Mouse (Mus musculus): ENCODE results near the gene Igf1r. TPM values are rescaled to one million over a fixed set of nuclear protein-coding genes. Genes with fewer than 3 reads are reported as not detected.

Gene Igf1r
- total RNA-seq, 1 experiment: 23.5 TPM

- Histone ChIP-seq H3K4me1 (ENCODE audit: control insufficient read depth in 2 of 2, insufficient read depth in 2 of 2, low read length in 2 of 2, poor library complexity in 1 of 2) (no peaks in the 10 kb centered on the region), H3K9ac (ENCODE audit: insufficient read depth, low read depth, low read length, poor library complexity, severe bottlenecking) (no peak overlapping the region), H3K36me3 (ENCODE audit: control insufficient read depth, insufficient read depth, low read length, poor library complexity, severe bottlenecking) (no peaks in the 10 kb centered on the region), H3K4me3 (ENCODE audit: insufficient read depth in 1 of 2, low read depth in 1 of 2, low read length in 2 of 2, poor library complexity in 1 of 2, severe bottlenecking in 1 of 2) (no peak overlapping the region), H3K9me3 (ENCODE audit: control insufficient read depth, insufficient read depth, low read depth, low read length) (no peaks in the 10 kb centered on the region), H3K27ac (ENCODE audit: insufficient read depth, low read depth, low read length, poor library complexity, severe bottlenecking) (no peak overlapping the region)
- in situ Hi-C loops (cut with MboI; ENCODE audit: low sequenced_read_pairs in 2 of 2, unreplicated experiment in 2 of 2): no loop called here
- TF ChIP-seq HCFC1 (IDR thresholded peaks at IDR 0.05; ENCODE audit: borderline replicate concordance, insufficient read depth, low read length) (no peak), ZC3H11A (IDR thresholded peaks at IDR 0.05; ENCODE audit: borderline replicate concordance, low read depth, low read length) (no peak), CHD2 (IDR thresholded peaks at IDR 0.05; ENCODE audit: low read depth, low read length) (no peak), MAFK (IDR thresholded peaks at IDR 0.05; ENCODE audit: insufficient read depth, low read depth, low read length) (no peak), ZNF384 (IDR thresholded peaks at IDR 0.05; ENCODE audit: low read depth, low read length) (no peak)
- no peak for DNase-seq (ENCODE audit: low read depth, low spot score)
These were observed 160.0 kb downstream of the Igf1r start for GRCm38 (mm10) chr7:68112582-68112981.

GRCm38 (mm10) chr7:68114364-68114763, 161.7 kb downstream of the Igf1r start:
- no peaks in the 10 kb centered on the region for H3K9me3 ChIP-seq (ENCODE audit: control insufficient read depth, insufficient read depth, low read depth, low read length)
- no peaks in the 10 kb centered on the region for H3K36me3 ChIP-seq (ENCODE audit: control insufficient read depth, insufficient read depth, low read length, poor library complexity, severe bottlenecking)
- no peak overlapping the region for H3K4me3 ChIP-seq (ENCODE audit: insufficient read depth in 1 of 2, low read depth in 1 of 2, low read length in 2 of 2, poor library complexity in 1 of 2, severe bottlenecking in 1 of 2)
- in situ Hi-C loops (cut with MboI; ENCODE audit: low sequenced_read_pairs in 2 of 2, unreplicated experiment in 2 of 2): no loop called here
- no peak for DNase-seq (ENCODE audit: low read depth, low spot score)
- H3K9ac ChIP-seq (ENCODE audit: insufficient read depth, low read depth, low read length, poor library complexity, severe bottlenecking): no peak overlapping the region
- H3K4me1 ChIP-seq (ENCODE audit: control insufficient read depth in 2 of 2, insufficient read depth in 2 of 2, low read length in 2 of 2, poor library complexity in 1 of 2): no peaks in the 10 kb centered on the region
- TF ChIP-seq CHD2 (IDR thresholded peaks at IDR 0.05; ENCODE audit: low read depth, low read length): no peak
- no peak for TF ChIP-seq ZC3H11A (IDR thresholded peaks at IDR 0.05; ENCODE audit: borderline replicate concordance, low read depth, low read length)
- no peak for TF ChIP-seq MAFK (IDR thresholded peaks at IDR 0.05; ENCODE audit: insufficient read depth, low read depth, low read length)
- TF ChIP-seq ZNF384 (IDR thresholded peaks at IDR 0.05; ENCODE audit: low read depth, low read length): no peak
- TF ChIP-seq HCFC1 (IDR thresholded peaks at IDR 0.05; ENCODE audit: borderline replicate concordance, insufficient read depth, low read length): no peak
- no peak overlapping the region for H3K27ac ChIP-seq (ENCODE audit: insufficient read depth, low read depth, low read length, poor library complexity, severe bottlenecking)

GRCm38 (mm10) chr7:68114983-68115715, 162.5 kb downstream of the Igf1r start:
- Histone ChIP-seq H3K4me3 (ENCODE audit: insufficient read depth in 1 of 2, low read depth in 1 of 2, low read length in 2 of 2, poor library complexity in 1 of 2, severe bottlenecking in 1 of 2) (no peak overlapping the region), H3K4me1 (ENCODE audit: control insufficient read depth in 2 of 2, insufficient read depth in 2 of 2, low read length in 2 of 2, poor library complexity in 1 of 2) (no peaks in the 10 kb centered on the region), H3K27ac (ENCODE audit: insufficient read depth, low read depth, low read length, poor library complexity, severe bottlenecking) (no peak overlapping the region), H3K9ac (ENCODE audit: insufficient read depth, low read depth, low read length, poor library complexity, severe bottlenecking) (no peak overlapping the region), H3K36me3 (ENCODE audit: control insufficient read depth, insufficient read depth, low read length, poor library complexity, severe bottlenecking) (no peaks in the 10 kb centered on the region), H3K9me3 (ENCODE audit: control insufficient read depth, insufficient read depth, low read depth, low read length) (no peaks in the 10 kb centered on the region)
- TF ChIP-seq ZC3H11A (IDR thresholded peaks at IDR 0.05; ENCODE audit: borderline replicate concordance, low read depth, low read length) (no peak), HCFC1 (IDR thresholded peaks at IDR 0.05; ENCODE audit: borderline replicate concordance, insufficient read depth, low read length) (no peak), ZNF384 (IDR thresholded peaks at IDR 0.05; ENCODE audit: low read depth, low read length) (no peak), MAFK (IDR thresholded peaks at IDR 0.05; ENCODE audit: insufficient read depth, low read depth, low read length) (no peak), CHD2 (IDR thresholded peaks at IDR 0.05; ENCODE audit: low read depth, low read length) (no peak)
- in situ Hi-C loops (cut with MboI; ENCODE audit: low sequenced_read_pairs in 2 of 2, unreplicated experiment in 2 of 2): no loop called here
- no peak for DNase-seq (ENCODE audit: low read depth, low spot score)

GRCm38 (mm10) chr7:68117567-68117966, 164.9 kb downstream of the Igf1r start:
- Histone ChIP-seq H3K27ac (ENCODE audit: insufficient read depth, low read depth, low read length, poor library complexity, severe bottlenecking) (no peak overlapping the region), H3K9me3 (ENCODE audit: control insufficient read depth, insufficient read depth, low read depth, low read length) (no peaks in the 10 kb centered on the region), H3K4me1 (ENCODE audit: control insufficient read depth in 2 of 2, insufficient read depth in 2 of 2, low read length in 2 of 2, poor library complexity in 1 of 2) (no peaks in the 10 kb centered on the region), H3K4me3 (ENCODE audit: insufficient read depth in 1 of 2, low read depth in 1 of 2, low read length in 2 of 2, poor library complexity in 1 of 2, severe bottlenecking in 1 of 2) (no peak overlapping the region), H3K36me3 (ENCODE audit: control insufficient read depth, insufficient read depth, low read length, poor library complexity, severe bottlenecking) (no peaks in the 10 kb centered on the region), H3K9ac (ENCODE audit: insufficient read depth, low read depth, low read length, poor library complexity, severe bottlenecking) (no peak overlapping the region)
- in situ Hi-C loops (cut with MboI; ENCODE audit: low sequenced_read_pairs in 2 of 2, unreplicated experiment in 2 of 2): no loop called here
- DNase-seq (ENCODE audit: low read depth, low spot score): no peak
- no peak for TF ChIP-seq ZNF384 (IDR thresholded peaks at IDR 0.05; ENCODE audit: low read depth, low read length)
- TF ChIP-seq MAFK (IDR thresholded peaks at IDR 0.05; ENCODE audit: insufficient read depth, low read depth, low read length): no peak
- no peak for TF ChIP-seq HCFC1 (IDR thresholded peaks at IDR 0.05; ENCODE audit: borderline replicate concordance, insufficient read depth, low read length)
- no peak for TF ChIP-seq CHD2 (IDR thresholded peaks at IDR 0.05; ENCODE audit: low read depth, low read length)
- TF ChIP-seq ZC3H11A (IDR thresholded peaks at IDR 0.05; ENCODE audit: borderline replicate concordance, low read depth, low read length): no peak
